Mouse (Mus musculus) erythroblast, adult 5-6 weeks (primary cell): ENCODE data around the gene Tigd4. TPM values are rescaled to one million over a fixed set of nuclear protein-coding genes. Genes with fewer than 3 reads are reported as not detected.

ENCODE experiments used
- ATAC-seq: replicated peaks from 2 replicates; pipeline ENCODE4 v1.8.0; 2016; ENCODE audit warnings: moderate number of reproducible peaks, mild to moderate bottlenecking, moderate TSS enrichment, inconsistent platforms; ENCODE audit not compliant: poor library complexity, low FRiP score, severe bottlenecking
- total RNA-seq, 2 experiments: library from RNA; stranded (forward) in 1 of 2; stranded (reverse) in 1 of 2; fragments of 150-400 nt in 1 of 2; fragments of 200-764, 138-1000 nt in 1 of 2; gene quantifications; 2 replicates each; pipeline versions ENCODE4 v1.2.3 to v1.2.4; 2015 to 2017; ENCODE audit warnings: low replicate concordance in 2 of 2

Tigd4 gene
- total RNA-seq, 2 experiments from 2014 or later, result not detected

- no peak for ATAC-seq
Measured at GRCm38 (mm10) chr3:84602759-84603158, 9.4 kb downstream of the Tigd4 start.

GRCm38 (mm10) chr3:84603212-84603611, 9.8 kb downstream of the Tigd4 start:
- ATAC-seq, result no peak

GRCm38 (mm10) chr3:84610183-84610710, 16.9 kb downstream of the Tigd4 start:
- ATAC-seq, result no peak

DNA sequence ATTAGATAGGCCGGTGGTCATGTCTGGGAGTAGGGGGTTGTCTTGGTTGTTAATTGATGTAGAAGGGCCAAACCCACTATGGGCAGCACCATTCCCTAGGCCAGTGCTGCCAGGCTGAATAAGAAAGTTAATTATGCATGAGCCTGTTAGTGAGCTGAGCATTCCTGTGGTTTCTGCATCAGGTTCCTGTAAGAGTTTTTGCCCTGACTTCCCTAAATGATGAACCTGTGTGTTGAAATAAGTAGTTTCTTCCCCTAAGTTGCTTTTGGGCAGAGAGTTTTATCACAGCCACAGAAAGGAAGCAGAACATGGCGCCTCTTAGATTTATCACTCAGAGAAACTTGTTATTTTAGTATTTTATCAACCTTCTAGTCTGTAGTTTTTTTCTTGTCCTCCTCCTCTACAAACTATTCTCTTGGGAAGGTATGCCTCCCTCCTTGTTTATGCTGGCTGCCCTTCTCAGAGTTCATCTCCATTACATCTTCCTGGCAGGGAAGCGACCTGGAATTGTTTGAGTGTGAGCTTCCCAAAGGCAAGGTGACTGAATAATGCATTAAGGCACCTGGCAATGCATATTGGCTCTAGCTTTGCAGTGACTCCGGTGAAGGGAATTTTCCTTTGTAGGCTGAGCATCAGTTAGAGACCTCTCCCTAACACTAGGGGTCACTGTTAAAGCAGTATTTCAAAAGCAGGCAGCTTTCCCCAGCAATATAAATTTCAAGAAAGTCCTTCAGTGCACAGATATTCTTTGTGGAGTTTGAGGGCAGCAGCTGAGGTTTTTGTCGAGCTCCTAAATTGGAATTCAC, 21.9 kb downstream of the Tigd4 start:
- no peak for ATAC-seq

DNA sequence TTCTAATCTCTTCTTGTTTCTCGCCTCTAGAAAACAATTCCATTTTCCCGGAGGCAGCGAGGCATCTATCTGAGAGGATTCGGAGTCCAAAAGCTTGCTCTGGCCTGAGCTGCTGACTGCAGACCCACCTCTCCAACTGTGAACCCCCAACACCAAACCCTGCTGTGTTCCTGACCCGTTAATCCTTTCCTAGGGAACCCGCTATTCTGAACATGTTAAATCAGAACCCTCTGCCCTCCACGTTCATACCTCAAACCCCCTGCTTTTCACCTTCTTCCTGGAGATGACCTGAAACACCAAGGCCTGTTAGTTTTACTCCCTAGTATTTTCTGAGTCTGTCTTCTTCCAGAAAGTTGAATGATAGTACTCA, 22.5 kb downstream of the Tigd4 start:
- ATAC-seq, result no peak

DNA sequence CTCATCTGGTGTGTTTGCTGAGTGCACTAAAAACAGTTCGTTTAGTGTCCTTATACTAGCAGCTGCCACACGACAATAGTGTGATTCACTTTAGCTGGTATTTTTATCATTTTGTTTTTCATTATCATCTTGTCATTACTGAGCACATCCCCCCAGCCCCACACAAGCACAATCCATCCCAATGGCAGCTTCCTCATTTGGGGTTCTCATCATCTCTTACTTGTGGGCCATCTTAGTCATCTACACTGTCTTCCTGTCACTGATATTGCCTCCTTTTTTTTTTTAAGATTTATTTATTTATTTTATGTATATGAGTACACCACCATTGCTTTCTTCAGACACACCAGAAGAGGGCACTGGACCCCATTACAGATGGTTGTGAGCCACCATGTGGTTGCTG, 25.3 kb downstream of the Tigd4 start:
- ATAC-seq, result no peak

- ATAC-seq, result no peak
Measured at GRCm38 (mm10) chr3:84619056-84619455, 25.7 kb downstream of the Tigd4 start.

- ATAC-seq, result no peak
Measured at GRCm38 (mm10) chr3:84619725-84620124, 26.4 kb downstream of the Tigd4 start.

GRCm38 (mm10) chr3:84622026-84622425, 28.7 kb downstream of the Tigd4 start:
- ATAC-seq, result no peak

GRCm38 (mm10) chr3:84631586-84631985, 38.2 kb downstream of the Tigd4 start:
- ATAC-seq, result no peak

DNA sequence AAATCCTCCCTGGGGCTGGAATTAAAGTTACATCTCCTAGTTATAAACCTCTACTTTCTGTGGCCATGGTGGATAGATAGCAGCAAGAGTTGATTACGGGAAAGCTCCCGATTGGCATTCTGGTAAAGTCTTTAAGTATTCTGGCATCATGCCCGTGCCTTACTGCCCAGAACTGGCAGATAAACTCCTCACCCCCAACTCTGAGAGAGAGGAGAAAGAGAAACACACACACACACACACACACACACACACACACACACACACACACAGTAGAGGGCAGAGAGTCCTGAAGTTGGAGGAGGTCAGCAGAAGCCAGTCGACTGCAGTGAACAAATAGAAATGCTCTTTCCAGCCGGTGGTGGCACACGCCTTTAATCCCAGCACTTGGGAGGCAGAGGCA, 43.7 kb downstream of the Tigd4 start:
- ATAC-seq, result no peak

GRCm38 (mm10) chr3:84637890-84638578, 44.7 kb downstream of the Tigd4 start:
- ATAC-seq, result no peak

- ATAC-seq, result no peak
Measured at GRCm38 (mm10) chr3:84638858-84639257, 45.5 kb downstream of the Tigd4 start.

- no peak for ATAC-seq
Measured at GRCm38 (mm10) chr3:84639767-84640500, 46.6 kb downstream of the Tigd4 start.

DNA sequence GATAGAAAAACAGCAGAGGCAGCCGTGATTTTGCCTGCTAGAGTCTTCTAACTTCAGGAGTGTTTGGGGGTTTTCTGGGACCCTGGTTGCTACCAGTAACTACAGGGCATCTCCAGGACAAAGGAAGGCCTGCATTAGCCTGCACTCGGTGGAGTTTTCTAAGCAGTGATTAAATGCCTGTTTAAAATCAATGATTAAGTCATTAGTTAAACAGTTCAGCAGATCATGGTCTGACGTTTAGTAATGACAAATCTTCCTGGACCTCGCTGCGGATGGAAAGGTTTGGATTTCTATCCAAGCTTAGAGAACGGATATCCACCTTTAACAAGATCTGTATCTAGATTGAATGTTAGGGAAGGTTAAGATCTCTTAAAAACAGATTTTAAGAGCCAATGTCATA, 47.2 kb downstream of the Tigd4 start:
- ATAC-seq, result no peak

- ATAC-seq, result no peak
Measured at GRCm38 (mm10) chr3:84641391-84641790, 48.0 kb downstream of the Tigd4 start.

GRCm38 (mm10) chr3:84642942-84643341, 49.6 kb downstream of the Tigd4 start:
- ATAC-seq, result no peak

- ATAC-seq, result no peak
Measured at GRCm38 (mm10) chr3:84645156-84646006, 52.0 kb downstream of the Tigd4 start.

DNA sequence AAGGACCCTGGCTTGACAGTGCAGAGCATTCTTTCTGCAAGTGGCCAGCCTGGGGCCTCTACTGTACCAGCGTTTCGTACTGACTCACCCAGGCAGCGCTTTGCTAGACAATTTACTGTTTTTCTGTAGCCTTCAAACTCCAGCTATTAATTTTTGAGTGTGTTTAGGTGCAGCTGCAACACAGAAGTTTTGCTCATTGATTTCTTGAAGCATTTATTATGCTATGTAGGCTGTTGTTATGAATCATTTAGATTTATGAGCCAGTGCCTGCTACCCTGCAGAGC, 52.6 kb downstream of the Tigd4 start:
- ATAC-seq, result no peak

- no peak for ATAC-seq
Measured at GRCm38 (mm10) chr3:84646331-84646845, 53.0 kb downstream of the Tigd4 start.
